Mouse (Mus musculus) heart, embryonic 16.5 days (tissue): ENCODE results near the gene Thoc3. TPM values are rescaled to one million over a fixed set of nuclear protein-coding genes. Genes with fewer than 3 reads are reported as not detected.

ENCODE experiments used
- ATAC-seq: fragments of 200-750 bp; cut with Nextera tagmentation; replicated peaks from 2 replicates; pipeline ENCODE4 v1.8.0; 2017; ENCODE audit warnings: moderate number of reproducible peaks; ENCODE audit not compliant: insufficient read depth, low FRiP score; ENCODE audit errors: extremely low read depth
- H3K27ac ChIP-seq: fragments of 300-500 bp; sonication (generic); 2 replicates; pipeline ENCODE4 v1.5.1; 2014; ENCODE audit warnings: mild to moderate bottlenecking, low read length, control low read depth, moderate library complexity
- H3K27me3 ChIP-seq: fragments of 300-500 bp; sonication (generic); 2 replicates; pipeline ENCODE4 v1.6.1; 2014; ENCODE audit warnings: low read length, mixed read lengths; ENCODE audit not compliant: control insufficient read depth, insufficient read depth
- H3K36me3 ChIP-seq: fragments of 300-500 bp; sonication (generic); 2 replicates; pipeline ENCODE4 v1.6.1; 2014; ENCODE audit not compliant: control insufficient read depth, insufficient read depth
- H3K4me1 ChIP-seq: fragments of 300-500 bp; sonication (generic); 2 replicates; pipeline ENCODE4 v1.6.1; 2014; ENCODE audit warnings: low read length, mixed read lengths; ENCODE audit not compliant: control insufficient read depth, insufficient read depth
- H3K4me2 ChIP-seq: fragments of 300-500 bp; sonication (generic); 2 replicates; pipeline ENCODE4 v1.6.1; 2014; ENCODE audit warnings: low read depth, mild to moderate bottlenecking, control low read depth, low read length
- H3K4me3 ChIP-seq: fragments of 300-500 bp; sonication (generic); 2 replicates; pipeline ENCODE4 v1.5.1; 2014; ENCODE audit warnings: mild to moderate bottlenecking, control low read depth, low read length
- H3K9ac ChIP-seq: fragments of 300-500 bp; sonication (generic); 2 replicates; pipeline ENCODE4 v1.6.1; 2014; ENCODE audit warnings: low read length, control low read depth
- H3K9me3 ChIP-seq: fragments of 300-500 bp; sonication (generic); replicated peaks from 2 replicates; pipeline ENCODE4 v1.6.1; 2016; ENCODE audit warnings: low read length; ENCODE audit not compliant: control insufficient read depth
- WGBS: fragments of 180-500 bp; shearing (Covaris S2); extraction: QIAGEN DNeasy Blood & Tissue Kit; methylation state at CpG from one replicate; pipeline ENCODE4 v1.1.7; 2014; 5-methylcytosine and 5-hydroxymethylcytosine counted together
- polyA plus RNA-seq: library from polyadenylated mRNA; unstranded; fragments of >200 nt; fragmentation: Nextera tagmentation; extraction: Ambion mirVana; gene quantifications from 2 replicates; pipeline ENCODE4 v1.2.1, GENCODE M21; 2015

The Thoc3 gene
- polyA plus RNA-seq, 1 experiment from 2014 or later = 85.4 TPM

- Histone ChIP-seq H3K9ac (no peak overlapping the region), H3K36me3 (no peaks in the 10 kb centered on the region), H3K27me3 (no peaks in the 10 kb centered on the region), H3K27ac (no peak overlapping the region), H3K9me3 (no peaks in the 10 kb centered on the region), H3K4me1 (no peaks in the 10 kb centered on the region), H3K4me3 (no peak overlapping the region), H3K4me2 (no peak overlapping the region)
- no peak for ATAC-seq
- 76% methylated on average over 6 of the region's 6 CpGs for WGBS
These were observed 22.7 kb upstream of the Thoc3 start for GRCm38 (mm10) chr13:54491381-54491780.

- Histone ChIP-seq H3K4me1 (no peaks in the 10 kb centered on the region), H3K9ac (no peak overlapping the region), H3K9me3 (no peaks in the 10 kb centered on the region), H3K27ac (no peak overlapping the region), H3K4me3 (no peak overlapping the region), H3K4me2 (no peak overlapping the region), H3K27me3 (no peaks in the 10 kb centered on the region), H3K36me3 (no peaks in the 10 kb centered on the region)
- ATAC-seq = no peak
- WGBS = 72% methylated on average over 5 of the region's 5 CpGs
These were observed 21.8 kb upstream of the Thoc3 start for GRCm38 (mm10) chr13:54490411-54490810.

- Histone ChIP-seq H3K4me2 (no peak overlapping the region), H3K9me3 (no peaks in the 10 kb centered on the region), H3K36me3 (no peaks in the 10 kb centered on the region), H3K4me1 (no peaks in the 10 kb centered on the region), H3K27ac (no peak overlapping the region), H3K27me3 (no peaks in the 10 kb centered on the region; the same call in 1 of the 2 replicates), H3K4me3 (no peak overlapping the region), H3K9ac (no peak overlapping the region)
- ATAC-seq = no peak
- WGBS = 79% methylated on average over 14 of the region's 14 CpGs
These were observed 12.8 kb upstream of the Thoc3 start for GRCm38 (mm10) chr13:54481498-54481897.

- Histone ChIP-seq H3K4me1 (no peaks in the 10 kb centered on the region), H3K27me3 (no peaks in the 10 kb centered on the region; the same call in 1 of the 2 replicates), H3K4me2 (no peak overlapping the region), H3K36me3 (no peaks in the 10 kb centered on the region), H3K9ac (no peak overlapping the region), H3K27ac (no peak overlapping the region), H3K4me3 (no peak overlapping the region), H3K9me3 (0 out of 2 replicates have a peak, but pooled peaks cover 3% of the 10 kb centered on the region)
- WGBS = 50% methylated on average over 3 of the region's 3 CpGs
- no peak for ATAC-seq
These were observed 10.6 kb upstream of the Thoc3 start for GRCm38 (mm10) chr13:54479286-54479685.

- no peaks in the 10 kb centered on the region; the same call in 1 of the 2 replicates for H3K27me3 ChIP-seq
- H3K4me3 ChIP-seq = no peak overlapping the region
- no peak overlapping the region for H3K27ac ChIP-seq
- ATAC-seq = no peak
- no peaks in the 10 kb centered on the region for H3K36me3 ChIP-seq
- H3K9me3 ChIP-seq = 0 out of 2 replicates have a peak, but pooled peaks cover 3% of the 10 kb centered on the region
- no peak overlapping the region for H3K9ac ChIP-seq
- H3K4me1 ChIP-seq = no peaks in the 10 kb centered on the region
- WGBS = 67% methylated on average over 5 of the region's 5 CpGs
- no peak overlapping the region for H3K4me2 ChIP-seq
These were observed 7.1 kb upstream of the Thoc3 start for GRCm38 (mm10) chr13:54475702-54476101.

GRCm38 (mm10) chr13:54474996-54475395 lies 6.3 kb upstream of the Thoc3 start:
- H3K4me1 ChIP-seq = no peaks in the 10 kb centered on the region
- H3K36me3 ChIP-seq = no peaks in the 10 kb centered on the region
- no peak for ATAC-seq
- no peaks in the 10 kb centered on the region; the same call in 1 of the 2 replicates for H3K27me3 ChIP-seq
- H3K27ac ChIP-seq = no peak overlapping the region
- 0 out of 2 replicates have a peak, but pooled peaks cover 3% of the 10 kb centered on the region for H3K9me3 ChIP-seq
- no peak overlapping the region for H3K4me3 ChIP-seq
- no peak overlapping the region for H3K9ac ChIP-seq
- WGBS = 62% methylated on average over 2 of the region's 2 CpGs
- H3K4me2 ChIP-seq = no peak overlapping the region

- Histone ChIP-seq H3K9ac (no peak overlapping the region), H3K4me1 (peaks cover 10% of the 10 kb centered on the region), H3K4me3 (no peak overlapping the region), H3K27me3 (no peaks in the 10 kb centered on the region), H3K27ac (no peak overlapping the region), H3K9me3 (0 out of 2 replicates have a peak, but pooled peaks cover 3% of the 10 kb centered on the region), H3K4me2 (no peak overlapping the region), H3K36me3 (0 out of 2 replicates have a peak, but pooled peaks cover 3% of the 10 kb centered on the region)
- no peak for ATAC-seq
- 82% methylated on average over 4 of the region's 4 CpGs for WGBS
These were observed 3.3 kb upstream of the Thoc3 start for GRCm38 (mm10) chr13:54471967-54472366.

GRCm38 (mm10) chr13:54469012-54469354 lies 334 bp upstream of the Thoc3 start:
- ATAC-seq = peak; percentile 49; the same call in 1 of the 2 replicates
- Histone ChIP-seq H3K4me3 (peak overlapping the region; percentile 86), H3K27me3 (no peaks in the 10 kb centered on the region), H3K9ac (peak overlapping the region; percentile 49), H3K27ac (no peak overlapping the region), H3K36me3 (peaks cover 33% of the 10 kb centered on the region), H3K4me1 (peaks cover 10% of the 10 kb centered on the region), H3K4me2 (peak overlapping the region; percentile 60), H3K9me3 (peaks cover 6% of the 10 kb centered on the region)
- WGBS = 14% methylated on average over 4 of the region's 4 CpGs

- no peak overlapping the region for H3K4me2 ChIP-seq
- H3K9ac ChIP-seq = no peak overlapping the region
- no peak overlapping the region for H3K27ac ChIP-seq
- no peaks in the 10 kb centered on the region for H3K4me1 ChIP-seq
- peaks cover 67% of the 10 kb centered on the region for H3K36me3 ChIP-seq
- H3K4me3 ChIP-seq = no peak overlapping the region
- H3K27me3 ChIP-seq = no peaks in the 10 kb centered on the region
- 79% methylated on average over 4 of the region's 4 CpGs for WGBS
- H3K9me3 ChIP-seq = peaks cover 8% of the 10 kb centered on the region
- no peak for ATAC-seq
These were observed 9.4 kb downstream of the Thoc3 start for GRCm38 (mm10) chr13:54459282-54459681.
